Mouse (Mus musculus): ENCODE results near the gene Sfpq. TPM values are rescaled to one million over a fixed set of nuclear protein-coding genes. Genes with fewer than 3 reads are reported as not detected.
"Not testable (repeated sequence)": the region's sequence is repeated elsewhere in the genome, so short reads cannot be mapped to it uniquely, and the experiment has no call there.

Gene Sfpq
- polyA plus RNA-seq, 1 experiment: 87.5 TPM

- no peak overlapping the region for H3ac ChIP-seq (ENCODE audit: control insufficient read depth, insufficient read length)
- no peak for TF ChIP-seq POLR2AphosphoS2 (IDR thresholded peaks at IDR 0.05; ENCODE audit: insufficient read length, low read depth)
- no peak for TF ChIP-seq REST (IDR thresholded peaks at IDR 0.05; ENCODE audit: insufficient read depth, insufficient read length)
- TF ChIP-seq TCF12 (IDR thresholded peaks at IDR 0.05; ENCODE audit: insufficient read depth, poor library complexity, severe bottlenecking): no peak
- TF ChIP-seq CEBPB (IDR thresholded peaks at IDR 0.05; ENCODE audit: insufficient read depth, poor library complexity, severe bottlenecking): no peak
- no peak for TF ChIP-seq MYOD1 (IDR thresholded peaks at IDR 0.05; ENCODE audit: control insufficient read depth in 1 of 3, insufficient read length in 2 of 3, low read depth in 2 of 3)
- no peak for TF ChIP-seq POLR2A (IDR thresholded peaks at IDR 0.05; ENCODE audit: insufficient read length, low read depth)
- no peak for TF ChIP-seq USF1 (IDR thresholded peaks at IDR 0.05; ENCODE audit: low read depth)
- TF ChIP-seq MAX (IDR thresholded peaks at IDR 0.05; ENCODE audit: low read depth): no peak
- TF ChIP-seq E2F4 (IDR thresholded peaks at IDR 0.05; ENCODE audit: insufficient read depth): no peak
- TF ChIP-seq TCF3 (IDR thresholded peaks at IDR 0.05; ENCODE audit: insufficient read length, low read depth): no peak
- no peak for TF ChIP-seq SRF (IDR thresholded peaks at IDR 0.05; ENCODE audit: control insufficient read depth, insufficient read length, low read depth)
- TF ChIP-seq MYOG (IDR thresholded peaks at IDR 0.05; ENCODE audit: control insufficient read depth in 1 of 3, insufficient read depth in 1 of 3, insufficient read length in 2 of 3, low read depth in 2 of 3): no peak
- H3K4me2 ChIP-seq (ENCODE audit: low read depth): no peak overlapping the region
These were observed 34.4 kb upstream of the Sfpq start for GRCm38 (mm10) chr4:126986768-126987167.

GRCm38 (mm10) chr4:126988503-126988902, 32.6 kb upstream of the Sfpq start:
- H3K36me3 ChIP-seq (ENCODE audit: control insufficient read depth, insufficient read depth): no peaks in the 10 kb centered on the region
- H3K27me3 ChIP-seq (ENCODE audit: control insufficient read depth, insufficient read depth, insufficient read length): no peaks in the 10 kb centered on the region
- no peak overlapping the region for H3ac ChIP-seq (ENCODE audit: control insufficient read depth, insufficient read length)
- no peak overlapping the region for H3K4me3 ChIP-seq
- H3K79me2 ChIP-seq (ENCODE audit: control insufficient read depth, insufficient read depth): no peaks in the 10 kb centered on the region
- no peak for TF ChIP-seq CEBPB (IDR thresholded peaks at IDR 0.05; ENCODE audit: insufficient read depth, poor library complexity, severe bottlenecking)
- TF ChIP-seq MYOG (IDR thresholded peaks at IDR 0.05; ENCODE audit: control insufficient read depth in 1 of 3, insufficient read depth in 1 of 3, insufficient read length in 2 of 3, low read depth in 2 of 3): no peak
- TF ChIP-seq TCF3 (IDR thresholded peaks at IDR 0.05; ENCODE audit: insufficient read length, low read depth): no peak
- TF ChIP-seq SRF (IDR thresholded peaks at IDR 0.05; ENCODE audit: control insufficient read depth, insufficient read length, low read depth): no peak
- no peak for TF ChIP-seq REST (IDR thresholded peaks at IDR 0.05; ENCODE audit: insufficient read depth, insufficient read length)
- TF ChIP-seq POLR2AphosphoS2 (IDR thresholded peaks at IDR 0.05; ENCODE audit: insufficient read length, low read depth): no peak
- no peak for TF ChIP-seq TCF12 (IDR thresholded peaks at IDR 0.05; ENCODE audit: insufficient read depth, poor library complexity, severe bottlenecking)
- TF ChIP-seq POLR2A (IDR thresholded peaks at IDR 0.05; ENCODE audit: insufficient read length, low read depth): no peak
- TF ChIP-seq USF1 (IDR thresholded peaks at IDR 0.05; ENCODE audit: low read depth): no peak
- TF ChIP-seq E2F4 (IDR thresholded peaks at IDR 0.05; ENCODE audit: insufficient read depth): no peak
- no peak overlapping the region for H3K4me2 ChIP-seq (ENCODE audit: low read depth)

More at GRCm38 (mm10) chr4:126986768-126987167, 34.4 kb upstream of the Sfpq start:
- Histone ChIP-seq H3K4me3 (no peak overlapping the region), H3K79me2 (ENCODE audit: control insufficient read depth, insufficient read depth) (no peaks in the 10 kb centered on the region), H3K36me3 (ENCODE audit: control insufficient read depth, insufficient read depth) (no peaks in the 10 kb centered on the region), H3K27me3 (ENCODE audit: control insufficient read depth, insufficient read depth, insufficient read length) (no peaks in the 10 kb centered on the region)

- no peaks in the 10 kb centered on the region for H3K27me3 ChIP-seq (ENCODE audit: control insufficient read depth, insufficient read depth, insufficient read length)
- TF ChIP-seq TCF3 (IDR thresholded peaks at IDR 0.05; ENCODE audit: insufficient read length, low read depth): no peak
- TF ChIP-seq E2F4 (IDR thresholded peaks at IDR 0.05; ENCODE audit: insufficient read depth): no peak
- TF ChIP-seq POLR2AphosphoS2 (IDR thresholded peaks at IDR 0.05; ENCODE audit: insufficient read length, low read depth): no peak
- TF ChIP-seq MAX (IDR thresholded peaks at IDR 0.05; ENCODE audit: low read depth): no peak
- no peak for TF ChIP-seq USF1 (IDR thresholded peaks at IDR 0.05; ENCODE audit: low read depth)
- no peak for TF ChIP-seq MYOG (IDR thresholded peaks at IDR 0.05; ENCODE audit: control insufficient read depth in 1 of 3, insufficient read depth in 1 of 3, insufficient read length in 2 of 3, low read depth in 2 of 3)
- TF ChIP-seq CEBPB (IDR thresholded peaks at IDR 0.05; ENCODE audit: insufficient read depth, poor library complexity, severe bottlenecking): no peak
- no peak for TF ChIP-seq POLR2A (IDR thresholded peaks at IDR 0.05; ENCODE audit: insufficient read length, low read depth)
- no peak for TF ChIP-seq SRF (IDR thresholded peaks at IDR 0.05; ENCODE audit: control insufficient read depth, insufficient read length, low read depth)
- TF ChIP-seq REST (IDR thresholded peaks at IDR 0.05; ENCODE audit: insufficient read depth, insufficient read length): no peak
- no peak for TF ChIP-seq MYOD1 (IDR thresholded peaks at IDR 0.05; ENCODE audit: control insufficient read depth in 1 of 3, insufficient read length in 2 of 3, low read depth in 2 of 3)
- TF ChIP-seq TCF12 (IDR thresholded peaks at IDR 0.05; ENCODE audit: insufficient read depth, poor library complexity, severe bottlenecking): no peak
- no peak overlapping the region for H3K4me3 ChIP-seq
- no peak overlapping the region for H3ac ChIP-seq (ENCODE audit: control insufficient read depth, insufficient read length)
- H3K36me3 ChIP-seq (ENCODE audit: control insufficient read depth, insufficient read depth): no peaks in the 10 kb centered on the region
- no peaks in the 10 kb centered on the region for H3K79me2 ChIP-seq (ENCODE audit: control insufficient read depth, insufficient read depth)
- no peak overlapping the region for H3K4me2 ChIP-seq (ENCODE audit: low read depth)
These were observed 30.6 kb upstream of the Sfpq start for GRCm38 (mm10) chr4:126990553-126990952.

GRCm38 (mm10) chr4:126992356-126992755, 28.8 kb upstream of the Sfpq start:
- TF ChIP-seq TCF12 (IDR thresholded peaks at IDR 0.05; ENCODE audit: insufficient read depth, poor library complexity, severe bottlenecking) (no peak), USF1 (IDR thresholded peaks at IDR 0.05; ENCODE audit: low read depth) (no peak), TCF3 (IDR thresholded peaks at IDR 0.05; ENCODE audit: insufficient read length, low read depth) (no peak), MAX (IDR thresholded peaks at IDR 0.05; ENCODE audit: low read depth) (no peak), POLR2AphosphoS2 (IDR thresholded peaks at IDR 0.05; ENCODE audit: insufficient read length, low read depth) (no peak), MYOD1 (IDR thresholded peaks at IDR 0.05; ENCODE audit: control insufficient read depth in 1 of 3, insufficient read length in 2 of 3, low read depth in 2 of 3) (no peak), MYOG (IDR thresholded peaks at IDR 0.05; ENCODE audit: control insufficient read depth in 1 of 3, insufficient read depth in 1 of 3, insufficient read length in 2 of 3, low read depth in 2 of 3) (no peak), CEBPB (IDR thresholded peaks at IDR 0.05; ENCODE audit: insufficient read depth, poor library complexity, severe bottlenecking) (no peak), E2F4 (IDR thresholded peaks at IDR 0.05; ENCODE audit: insufficient read depth) (no peak), REST (IDR thresholded peaks at IDR 0.05; ENCODE audit: insufficient read depth, insufficient read length) (no peak), SRF (IDR thresholded peaks at IDR 0.05; ENCODE audit: control insufficient read depth, insufficient read length, low read depth) (no peak)
- Histone ChIP-seq H3K4me2 (ENCODE audit: low read depth) (no peak overlapping the region), H3K4me3 (no peak overlapping the region), H3K79me2 (ENCODE audit: control insufficient read depth, insufficient read depth) (no peaks in the 10 kb centered on the region), H3K36me3 (ENCODE audit: control insufficient read depth, insufficient read depth) (no peaks in the 10 kb centered on the region), H3ac (ENCODE audit: control insufficient read depth, insufficient read length) (no peak overlapping the region), H3K27me3 (ENCODE audit: control insufficient read depth, insufficient read depth, insufficient read length) (no peaks in the 10 kb centered on the region)

DNA sequence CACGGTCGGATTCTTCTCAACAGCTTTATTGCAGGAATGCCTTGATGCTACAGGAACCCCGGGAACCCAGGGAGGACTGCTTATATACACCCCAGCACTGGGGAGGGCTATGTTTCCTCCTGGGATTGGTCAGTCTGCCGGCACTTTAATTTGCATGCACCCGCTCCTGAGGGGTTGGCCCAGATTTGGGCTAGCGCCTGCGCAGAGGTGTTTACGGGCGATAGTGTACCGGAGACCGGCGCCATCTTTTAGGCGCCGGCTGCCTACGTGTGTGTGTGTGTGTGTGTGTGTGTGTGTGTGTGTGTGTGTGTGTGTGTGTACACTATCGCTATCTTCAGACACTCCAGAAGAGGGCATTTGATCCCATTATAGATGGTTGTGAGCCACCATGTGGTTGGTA, 21.8 kb upstream of the Sfpq start:
- not testable (repeated sequence) for H3K36me3 ChIP-seq (ENCODE audit: control insufficient read depth, insufficient read depth); H3K4me3 ChIP-seq; H3K4me2 ChIP-seq (ENCODE audit: low read depth); H3K27me3 ChIP-seq (ENCODE audit: control insufficient read depth, insufficient read depth, insufficient read length); H3ac ChIP-seq (ENCODE audit: control insufficient read depth, insufficient read length); H3K79me2 ChIP-seq (ENCODE audit: control insufficient read depth, insufficient read depth)
